Mouse (Mus musculus) embryonic fibroblast, embryonic 13.5 days (primary cell): ENCODE results near the gene Cdyl.

Experiments used
- CTCF ChIP-seq: IDR thresholded peaks from 2 replicates; pipeline ENCODE4 v1.5.1; 2011; ENCODE audit warnings: mild to moderate bottlenecking, control low read depth, low read length, moderate library complexity, borderline replicate concordance; ENCODE audit not compliant: insufficient read depth
- POLR2A ChIP-seq: IDR thresholded peaks from 2 replicates; pipeline ENCODE4 v1.6.1; 2011; ENCODE audit warnings: low read depth, mild to moderate bottlenecking, control low read depth, low read length, moderate library complexity

- TF ChIP-seq CTCF (no peak), POLR2A (no peak)
Observed at GRCm38 (mm10) chr13:35619356-35619755, 40.3 kb upstream of the Cdyl start.
